Mouse (Mus musculus) embryonic facial prominence, embryonic 14.5 days (tissue): ENCODE data around the gene Ppfibp1. TPM values are rescaled to one million over a fixed set of nuclear protein-coding genes. Genes with fewer than 3 reads are reported as not detected.
A peak's percentile ranks its signal among the peaks of the same experiment; 100 is the strongest.

Experiments
- ATAC-seq: fragments of 200-750 bp; cut with Nextera tagmentation; 2 replicates; pipeline ENCODE4 v1.8.0; 2017; ENCODE audit warnings: low read depth, moderate number of reproducible peaks, moderate TSS enrichment
- DNase-seq: peaks from one replicate; pipeline ENCODE4 v3.0.0-alpha.2; 2015; ENCODE audit warnings: low spot score
- H3K27ac ChIP-seq: fragments of 300-500 bp; sonication (generic); replicated peaks from 2 replicates; pipeline ENCODE4 v1.5.1; 2014; ENCODE audit warnings: low read depth, mild to moderate bottlenecking, low read length, moderate library complexity
- H3K27me3 ChIP-seq: fragments of 300-500 bp; sonication (generic); replicated peaks from 2 replicates; pipeline ENCODE4 v1.6.1; 2014; ENCODE audit warnings: low read length; ENCODE audit not compliant: control insufficient read depth, insufficient read depth
- H3K36me3 ChIP-seq: fragments of 300-500 bp; sonication (generic); 2 replicates; pipeline ENCODE4 v1.6.1; 2014; ENCODE audit warnings: low read length, mixed read lengths; ENCODE audit not compliant: control insufficient read depth, insufficient read depth
- H3K4me1 ChIP-seq: fragments of 300-500 bp; sonication (generic); 2 replicates; pipeline ENCODE4 v1.6.1; 2014; ENCODE audit warnings: antibody characterized with exemption, low read length; ENCODE audit not compliant: control insufficient read depth, insufficient read depth
- H3K4me2 ChIP-seq: fragments of 300-500 bp; sonication (generic); 2 replicates; pipeline ENCODE4 v1.6.1; 2014; ENCODE audit warnings: low read depth, mild to moderate bottlenecking, low read length, moderate library complexity, mixed read lengths
- H3K4me3 ChIP-seq: fragments of 300-500 bp; sonication (generic); 2 replicates; pipeline ENCODE4 v1.5.1; 2014; ENCODE audit warnings: low read depth, mild to moderate bottlenecking, low read length
- H3K9ac ChIP-seq: fragments of 300-500 bp; sonication (generic); 2 replicates; pipeline ENCODE4 v1.6.1; 2014; ENCODE audit warnings: low read depth, mild to moderate bottlenecking, low read length, moderate library complexity, mixed read lengths
- H3K9me3 ChIP-seq: fragments of 300-500 bp; sonication (generic); 2 replicates; pipeline ENCODE4 v1.6.1; 2016; ENCODE audit warnings: low read length; ENCODE audit not compliant: control insufficient read depth
- WGBS: fragments of 180-500 bp; shearing (Covaris S2); extraction: QIAGEN DNeasy Blood & Tissue Kit; methylation state at CpG from one replicate; pipeline ENCODE4 v1.1.7; 2014; 5-methylcytosine and 5-hydroxymethylcytosine counted together
- polyA plus RNA-seq: library from polyadenylated mRNA; unstranded; fragments of >200 nt; fragmentation: Nextera tagmentation; extraction: Ambion mirVana; gene quantifications from 2 replicates; pipeline ENCODE4 v1.2.1, GENCODE M21; 2014

The Ppfibp1 gene
- 55.5 and 59.2 TPM in 2 replicates for polyA plus RNA-seq

DNA sequence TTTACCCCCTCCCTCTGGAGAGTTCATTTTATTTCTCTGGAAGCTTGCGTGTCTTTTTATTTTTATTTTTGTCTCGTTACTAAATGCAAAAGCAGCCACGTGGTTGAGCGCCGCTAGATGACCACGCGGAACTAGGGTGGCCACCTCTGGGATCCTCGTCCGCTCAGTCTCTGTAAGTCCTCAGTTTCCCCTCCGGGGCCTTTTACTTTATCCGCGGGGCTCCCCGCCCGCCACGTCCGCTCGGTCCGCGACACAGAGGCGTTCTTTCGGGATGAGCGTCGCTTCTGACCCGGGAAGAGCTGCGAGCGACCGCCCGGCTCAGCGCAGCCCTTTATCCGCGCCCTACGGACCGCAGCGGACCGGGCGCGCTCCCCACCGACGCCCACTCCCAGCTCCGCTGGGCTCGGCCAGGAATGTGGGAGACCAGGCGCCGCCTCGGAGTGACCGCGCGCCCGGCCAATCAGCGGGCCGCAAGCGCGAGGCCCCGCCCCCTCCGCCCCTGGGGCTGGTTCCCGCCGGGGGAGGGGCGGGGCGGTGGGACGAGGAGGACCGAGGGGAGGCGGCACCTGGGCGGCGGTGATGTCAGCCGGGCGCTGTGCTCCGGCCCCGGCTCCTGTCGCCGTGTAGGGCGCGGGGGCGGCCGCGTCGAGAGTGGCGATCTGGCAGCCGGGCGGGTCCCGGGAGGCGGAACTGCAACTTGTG lies at the start of gene Ppfibp1:
TSS of gene Ppfibp1 (plus strand) at position 530 of the 702 bp plus-strand sequence.
- H3K36me3 ChIP-seq: no peaks in the 10 kb centered on the region
- H3K9me3 ChIP-seq: no peaks in the 10 kb centered on the region
- peak within 1 kb of the TSS; percentile 88 for H3K9ac ChIP-seq
- ATAC-seq: peak; percentile 94
- H3K4me3 ChIP-seq: peak within 1 kb of the TSS; percentile 82
- peaks cover 32% of the 10 kb centered on the region for H3K4me1 ChIP-seq
- H3K27ac ChIP-seq: peak within 1 kb of the TSS; percentile 84
- no peaks in the 10 kb centered on the region for H3K27me3 ChIP-seq
- 1% methylated on average over 47 of the region's 80 CpGs for WGBS
- peak within 1 kb of the TSS; percentile 85 for H3K4me2 ChIP-seq
- DNase-seq: peak; percentile 95

DNA sequence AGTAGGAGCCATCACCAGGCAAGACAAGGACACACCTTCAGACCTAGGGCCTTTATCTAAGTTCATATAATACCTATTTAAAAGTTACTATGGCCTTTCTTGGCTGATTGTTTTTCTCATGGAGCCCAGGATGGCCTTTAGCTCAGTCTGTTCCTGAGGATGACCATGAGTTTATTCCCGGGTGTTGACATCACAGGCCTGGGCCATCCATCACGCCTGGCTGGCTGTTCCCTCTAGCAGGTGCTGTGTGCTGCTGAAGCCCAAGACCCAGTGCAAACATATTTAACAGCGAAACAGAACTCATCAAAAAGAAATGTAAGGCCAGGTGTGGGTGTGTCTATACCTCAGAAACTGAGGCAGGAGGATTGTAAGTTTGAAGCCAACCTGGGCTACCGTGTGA lies 49.4 kb upstream of the Ppfibp1 start:
- no peak for ATAC-seq
- H3K9ac ChIP-seq: no peak overlapping the region
- no peak for DNase-seq

DNA sequence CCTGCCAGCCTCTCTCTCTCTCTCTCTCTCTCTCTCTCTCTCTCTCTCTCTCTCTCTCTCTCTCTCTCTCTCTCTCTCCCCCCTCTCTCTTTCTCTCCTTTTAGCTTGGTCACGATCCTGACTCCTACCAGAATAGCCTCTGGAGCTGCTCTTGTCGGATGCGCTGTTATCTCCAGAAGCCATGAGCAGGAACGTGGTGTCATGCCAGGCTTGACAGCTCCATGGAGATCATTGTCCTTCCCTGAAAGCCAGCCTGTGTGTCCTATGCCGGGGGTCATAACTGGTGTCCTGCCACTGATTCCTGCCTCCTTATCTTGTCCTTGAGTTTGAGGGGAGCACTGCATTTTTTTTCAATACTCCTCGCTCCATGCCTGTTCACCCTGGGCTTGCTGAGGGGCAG lies 43.4 kb upstream of the Ppfibp1 start:
- no peaks in the 10 kb centered on the region for H3K27me3 ChIP-seq
- 83% methylated on average over 6 of the region's 6 CpGs for WGBS
- DNase-seq: no peak
- no peak overlapping the region for H3K4me3 ChIP-seq
- H3K36me3 ChIP-seq: no peaks in the 10 kb centered on the region
- H3K9ac ChIP-seq: no peak overlapping the region
- no peaks in the 10 kb centered on the region for H3K9me3 ChIP-seq
- ATAC-seq: no peak
- H3K4me1 ChIP-seq: no peaks in the 10 kb centered on the region
- H3K27ac ChIP-seq: no peak overlapping the region
- H3K4me2 ChIP-seq: no peak overlapping the region

More for the DNA sequence above, 49.4 kb upstream of the Ppfibp1 start:
- Histone ChIP-seq H3K4me1 (no peaks in the 10 kb centered on the region), H3K4me3 (no peak overlapping the region), H3K9me3 (no peaks in the 10 kb centered on the region), H3K27ac (no peak overlapping the region), H3K36me3 (no peaks in the 10 kb centered on the region), H3K4me2 (no peak overlapping the region), H3K27me3 (no peaks in the 10 kb centered on the region)
- 86% methylated on average over 4 of the region's 4 CpGs for WGBS

DNA sequence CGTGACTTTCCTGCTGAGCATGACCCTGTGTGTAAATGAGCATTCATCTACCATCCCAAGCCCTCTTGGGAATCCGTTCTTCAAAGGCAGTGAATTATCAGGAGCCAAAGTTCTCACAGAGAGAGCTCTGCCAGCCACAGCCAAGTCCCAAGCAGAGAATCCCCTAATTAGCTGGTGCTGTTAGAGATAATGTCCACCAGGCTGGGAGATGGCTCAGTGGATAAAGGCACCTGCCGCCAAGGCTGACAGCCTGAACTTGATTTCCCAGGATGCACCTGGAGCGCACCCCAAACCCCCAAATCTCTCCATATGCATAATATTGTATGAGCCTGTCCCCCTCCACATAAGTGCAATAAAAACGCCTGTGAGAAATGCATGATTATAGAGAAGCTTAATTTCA lies 42.9 kb upstream of the Ppfibp1 start:
- no peak overlapping the region for H3K4me3 ChIP-seq
- H3K9me3 ChIP-seq: no peaks in the 10 kb centered on the region
- no peaks in the 10 kb centered on the region for H3K27me3 ChIP-seq
- WGBS: 80% methylated on average over 5 of the region's 5 CpGs
- H3K27ac ChIP-seq: no peak overlapping the region
- no peaks in the 10 kb centered on the region for H3K4me1 ChIP-seq
- H3K9ac ChIP-seq: no peak overlapping the region
- ATAC-seq (no peak), DNase-seq (no peak)
- no peaks in the 10 kb centered on the region for H3K36me3 ChIP-seq
- no peak overlapping the region for H3K4me2 ChIP-seq

DNA sequence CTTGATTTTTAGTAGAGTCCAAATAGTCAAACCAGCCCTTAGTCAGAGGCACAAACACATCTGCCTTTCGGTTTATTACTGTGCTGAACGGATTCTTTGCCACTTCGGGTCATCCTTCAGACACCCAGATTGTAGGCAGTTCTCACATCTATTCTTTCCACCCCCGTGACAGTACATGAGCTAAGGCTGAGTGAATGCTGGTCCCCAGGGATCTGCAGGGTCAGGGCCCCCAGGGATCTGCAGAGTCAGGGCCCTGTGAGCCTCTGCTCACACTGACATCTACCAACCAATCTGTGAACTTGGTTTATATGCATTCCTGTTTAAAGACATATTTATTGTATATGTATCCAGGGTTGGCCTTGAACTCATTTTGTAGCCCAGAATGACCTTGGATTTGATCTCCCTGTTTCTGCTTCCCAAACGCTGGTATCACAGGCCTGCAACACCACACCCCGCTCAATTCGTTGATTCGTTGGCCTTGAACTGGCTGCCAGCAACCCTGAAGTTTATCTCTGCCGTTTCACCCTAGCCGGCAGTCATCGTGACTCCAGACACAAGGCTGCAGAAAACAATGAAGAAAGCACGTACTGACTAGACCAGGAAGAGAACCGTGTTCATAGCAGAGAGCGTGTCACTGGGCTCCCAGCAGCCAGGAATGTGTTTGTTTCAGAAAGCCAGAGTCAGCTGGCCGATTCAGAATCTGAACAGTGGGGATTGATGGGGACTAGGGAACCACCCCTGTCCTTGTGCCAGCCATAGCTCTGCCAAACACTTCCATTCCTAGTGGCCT lies 42.1 kb upstream of the Ppfibp1 start:
- Histone ChIP-seq H3K27ac (no peak overlapping the region), H3K4me3 (no peak overlapping the region), H3K9me3 (no peaks in the 10 kb centered on the region), H3K4me2 (no peak overlapping the region), H3K27me3 (no peaks in the 10 kb centered on the region), H3K9ac (no peak overlapping the region), H3K36me3 (no peaks in the 10 kb centered on the region), H3K4me1 (no peaks in the 10 kb centered on the region)
- WGBS: 67% methylated on average over 15 of the region's 15 CpGs
- ATAC-seq: no peak
- peak; percentile 26 for DNase-seq

DNA sequence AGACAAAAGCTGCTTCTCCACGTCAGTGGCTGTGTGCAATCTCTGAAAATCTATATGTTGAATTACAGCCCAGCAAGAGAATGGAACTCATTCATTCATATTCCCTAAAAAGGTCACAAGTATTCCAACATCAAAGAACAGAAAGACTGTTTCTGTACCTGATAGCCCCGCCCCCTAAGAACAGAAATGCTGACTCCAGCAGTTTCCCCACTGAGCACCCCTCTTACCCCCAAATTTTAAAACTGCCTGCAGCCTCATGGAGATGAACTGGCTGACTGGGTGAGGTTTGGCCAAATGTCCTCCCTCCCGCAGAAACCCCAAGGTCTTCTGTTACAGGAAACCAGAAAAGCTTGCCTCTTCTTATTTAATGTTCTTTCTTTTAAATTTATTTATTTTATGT lies 40.9 kb upstream of the Ppfibp1 start:
- Histone ChIP-seq H3K27ac (no peak overlapping the region), H3K4me1 (no peaks in the 10 kb centered on the region), H3K9me3 (no peaks in the 10 kb centered on the region), H3K27me3 (no peaks in the 10 kb centered on the region), H3K4me3 (no peak overlapping the region), H3K4me2 (no peak overlapping the region), H3K9ac (no peak overlapping the region), H3K36me3 (no peaks in the 10 kb centered on the region)
- WGBS: 75% methylated on average over 3 of the region's 3 CpGs
- no peak for ATAC-seq
- no peak for DNase-seq

DNA sequence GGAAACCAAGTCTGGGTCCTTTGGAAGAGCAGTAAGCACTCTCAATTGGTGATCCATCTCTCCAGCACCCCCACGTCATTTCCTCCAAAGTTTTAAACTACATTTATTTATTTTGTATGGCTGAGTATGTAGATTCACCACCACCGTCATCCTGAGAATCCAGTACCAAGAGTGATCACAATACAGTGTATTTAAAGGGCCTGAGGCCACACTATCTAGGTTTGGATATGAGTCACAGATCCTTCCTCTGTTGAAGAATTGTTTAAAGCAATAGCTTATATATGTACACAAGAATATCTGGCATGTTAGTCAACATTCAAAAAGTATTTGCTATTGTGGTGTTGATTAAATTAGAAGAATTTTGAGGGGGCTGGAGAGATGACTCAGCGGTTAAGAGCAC lies 40.0 kb upstream of the Ppfibp1 start:
- no peak for ATAC-seq
- H3K9me3 ChIP-seq: no peaks in the 10 kb centered on the region
- 85% methylated on average over 3 of the region's 3 CpGs for WGBS
- H3K4me1 ChIP-seq: no peaks in the 10 kb centered on the region
- no peak overlapping the region for H3K9ac ChIP-seq
- no peak overlapping the region for H3K27ac ChIP-seq
- no peaks in the 10 kb centered on the region for H3K27me3 ChIP-seq
- no peak overlapping the region for H3K4me3 ChIP-seq
- no peaks in the 10 kb centered on the region for H3K36me3 ChIP-seq
- DNase-seq: no peak
- H3K4me2 ChIP-seq: no peak overlapping the region

DNA sequence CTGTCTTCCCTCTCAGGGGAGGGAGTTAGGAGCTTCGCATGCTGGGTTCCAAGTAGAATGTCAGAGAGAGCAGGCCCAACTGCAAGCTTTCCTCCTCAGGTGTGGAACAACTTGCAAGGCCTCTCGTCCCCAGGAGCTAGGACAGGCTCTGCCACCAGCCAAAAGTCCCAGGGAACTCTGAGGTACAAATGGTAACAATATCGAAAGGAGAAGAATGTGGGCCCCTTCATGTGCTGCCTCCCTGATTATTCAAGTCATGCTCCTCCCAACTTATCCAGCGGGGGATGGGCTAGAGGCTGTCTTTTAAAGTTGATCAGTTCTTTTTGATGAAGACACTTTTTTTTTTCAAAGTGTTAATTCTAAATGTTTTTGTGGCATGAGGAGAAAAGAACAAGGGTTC lies 38.2 kb upstream of the Ppfibp1 start, which contains the start of gene Smco2:
TSS of gene Smco2 (plus strand) at position 55 of the 400 bp plus-strand sequence.
- no peak within 1 kb of the TSS for H3K4me2 ChIP-seq
- ATAC-seq (no peak), DNase-seq (no peak)
- no peak within 1 kb of the TSS for H3K4me3 ChIP-seq
- H3K9ac ChIP-seq: no peak within 1 kb of the TSS
- H3K27ac ChIP-seq: no peak within 1 kb of the TSS
- no peaks in the 10 kb centered on the region for H3K36me3 ChIP-seq
- H3K27me3 ChIP-seq: no peaks in the 10 kb centered on the region
- 0 out of 2 replicates have a peak, but pooled peaks cover 3% of the 10 kb centered on the region for H3K4me1 ChIP-seq
- 79% methylated on average over 4 of the region's 4 CpGs for WGBS
- H3K9me3 ChIP-seq: no peaks in the 10 kb centered on the region
